Mouse (Mus musculus) small intestine, adult 2 months (tissue): ENCODE results near the gene Olfr1487.

Source experiments
- CTCF ChIP-seq: fragments of 200-500 bp; IDR thresholded peaks from 2 replicates; pipeline ENCODE4 v1.5.1; 2012; ENCODE audit warnings: low read depth, mild to moderate bottlenecking, control low read depth, inconsistent platforms, low read length, moderate library complexity, mixed read lengths; ENCODE audit not compliant: insufficient replicate concordance, insufficient read length; ENCODE audit errors: extremely low read depth
- POLR2A ChIP-seq: fragments of 200-500 bp; IDR thresholded peaks from 2 replicates; pipeline ENCODE4 v1.6.1; 2012; ENCODE audit warnings: low read depth, mild to moderate bottlenecking, control low read depth, inconsistent platforms, low read length, moderate library complexity

GRCm38 (mm10) chr19:13631321-13631720 is 14.1 kb downstream of the Olfr1487 start, which contains the start of gene Olfr1489:
- TF ChIP-seq CTCF (no peak), POLR2A (no peak)
